Mouse (Mus musculus): ENCODE results near the gene Mylk4. TPM values are rescaled to one million over a fixed set of nuclear protein-coding genes. Genes with fewer than 3 reads are reported as not detected.

The Mylk4 gene
- polyA plus RNA-seq, 1 experiment from 2014 or later: 0.06 TPM

DNA sequence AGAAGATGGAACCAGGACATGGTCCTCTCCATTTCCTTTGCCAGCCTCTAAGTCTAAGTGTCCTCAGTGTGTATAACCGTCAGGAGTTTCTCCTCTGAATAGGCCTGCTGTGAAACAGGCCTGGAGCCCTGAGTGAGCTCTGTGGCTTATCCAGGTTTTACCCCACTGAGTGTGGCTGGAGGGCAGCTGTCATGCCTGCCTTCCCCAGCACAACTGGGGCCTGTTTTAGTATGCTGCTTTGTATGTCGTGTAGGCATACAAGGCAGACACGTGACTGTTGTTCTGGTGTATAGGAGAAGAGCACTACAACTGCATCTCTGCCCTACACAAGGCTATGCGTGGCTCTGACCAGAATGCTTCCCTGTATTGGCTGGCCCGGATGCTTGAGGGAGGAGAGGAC, 36.2 kb upstream of the Mylk4 start:
- no peaks in the 10 kb centered on the region for H3K9me3 ChIP-seq
- 91% methylated on average over 5 of the region's 5 CpGs for WGBS
- no peak overlapping the region for H3K4me2 ChIP-seq (replicated peaks)
- H3K36me3 ChIP-seq: peaks cover 57% of the 10 kb centered on the region
- H3K27ac ChIP-seq (replicated peaks): no peak overlapping the region
- H3K27me3 ChIP-seq: no peaks in the 10 kb centered on the region
- H3K9ac ChIP-seq (replicated peaks): no peak overlapping the region
- no peak for ATAC-seq (replicated peaks)
- H3K4me3 ChIP-seq: no peak overlapping the region
- H3K4me1 ChIP-seq: no peaks in the 10 kb centered on the region

DNA sequence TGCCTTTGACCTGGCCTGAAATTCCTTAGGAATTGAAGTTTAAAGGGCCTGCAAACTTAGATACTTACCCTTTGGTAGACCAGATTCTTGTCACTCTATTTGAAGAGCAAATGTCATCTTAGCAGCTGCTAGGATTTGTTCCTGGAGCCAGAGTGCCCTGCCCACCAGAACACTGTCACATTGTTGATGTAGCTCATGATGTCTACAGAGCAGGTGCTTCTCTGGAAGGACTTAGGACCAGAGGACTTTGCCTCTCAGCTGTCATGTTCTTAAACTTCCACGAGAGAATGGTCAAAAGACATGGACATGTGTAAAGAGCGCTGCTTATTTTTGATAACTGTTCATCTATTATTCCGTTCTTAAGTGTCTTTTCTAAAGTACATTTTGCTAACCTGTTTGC, 35.5 kb upstream of the Mylk4 start:
- no peaks in the 10 kb centered on the region for H3K9me3 ChIP-seq
- no peak for ATAC-seq (replicated peaks)
- no peak overlapping the region for H3K9ac ChIP-seq (replicated peaks)
- no peak overlapping the region for H3K4me3 ChIP-seq
- WGBS: 97% methylated on average over 3 of the region's 3 CpGs
- no peak overlapping the region for H3K4me2 ChIP-seq (replicated peaks)
- peaks cover 60% of the 10 kb centered on the region for H3K36me3 ChIP-seq
- H3K27me3 ChIP-seq: no peaks in the 10 kb centered on the region
- H3K4me1 ChIP-seq: no peaks in the 10 kb centered on the region
- H3K27ac ChIP-seq (replicated peaks): no peak overlapping the region

DNA sequence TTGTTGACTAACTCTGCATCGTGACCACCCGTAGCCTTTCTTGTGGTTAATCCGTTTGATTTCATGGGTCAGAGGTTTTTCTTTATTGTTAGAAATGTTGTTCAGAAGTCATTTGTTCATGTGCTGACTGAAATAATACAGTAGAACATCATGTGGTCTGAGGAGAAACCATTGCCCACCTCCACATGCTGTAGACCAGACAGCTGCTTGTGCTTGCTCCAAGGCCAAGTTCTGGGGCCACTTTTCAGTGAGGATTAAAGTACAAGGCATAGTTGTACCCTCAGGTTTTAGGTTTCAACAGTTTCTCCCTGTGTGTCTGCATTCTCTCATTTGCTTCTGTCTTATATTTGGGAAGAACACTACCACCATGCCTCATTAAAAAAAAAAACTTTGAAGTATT, 23.9 kb upstream of the Mylk4 start:
- Histone ChIP-seq H3K4me3 (no peak overlapping the region), H3K9ac (replicated peaks) (no peak overlapping the region), H3K36me3 (peaks cover 27% of the 10 kb centered on the region), H3K27me3 (no peaks in the 10 kb centered on the region), H3K4me2 (replicated peaks) (no peak overlapping the region), H3K9me3 (no peaks in the 10 kb centered on the region), H3K4me1 (peaks cover 25% of the 10 kb centered on the region), H3K27ac (replicated peaks) (no peak overlapping the region)
- ATAC-seq (replicated peaks): no peak
- WGBS: 59% methylated on average over 3 of the region's 3 CpGs

DNA sequence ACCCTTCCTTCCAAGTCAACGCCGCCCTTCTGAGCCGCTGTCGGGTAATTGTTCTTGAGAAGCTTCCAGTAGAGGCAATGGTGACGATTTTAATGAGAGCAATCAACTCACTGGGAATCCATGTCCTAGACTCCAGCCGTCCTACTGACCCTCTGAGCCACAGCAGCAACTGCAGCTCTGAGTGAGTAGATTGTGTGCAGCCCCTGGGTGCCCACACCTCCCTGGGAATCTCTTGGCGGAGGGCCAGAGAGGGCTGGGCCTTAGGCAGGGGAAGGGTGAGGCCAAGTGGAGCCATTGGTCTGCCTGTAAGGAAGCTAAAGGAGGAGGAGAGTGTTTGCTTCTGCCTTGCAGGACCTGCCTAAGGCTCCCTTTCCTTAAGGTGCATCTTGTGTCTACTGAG, 23.1 kb upstream of the Mylk4 start:
- Histone ChIP-seq H3K4me1 (peaks cover 25% of the 10 kb centered on the region), H3K36me3 (peaks cover 27% of the 10 kb centered on the region), H3K27me3 (no peaks in the 10 kb centered on the region), H3K4me2 (replicated peaks) (no peak overlapping the region), H3K9me3 (no peaks in the 10 kb centered on the region), H3K4me3 (no peak overlapping the region), H3K9ac (replicated peaks) (no peak overlapping the region), H3K27ac (replicated peaks) (no peak overlapping the region)
- ATAC-seq (replicated peaks): no peak
- WGBS: 88% methylated on average over 7 of the region's 7 CpGs

DNA sequence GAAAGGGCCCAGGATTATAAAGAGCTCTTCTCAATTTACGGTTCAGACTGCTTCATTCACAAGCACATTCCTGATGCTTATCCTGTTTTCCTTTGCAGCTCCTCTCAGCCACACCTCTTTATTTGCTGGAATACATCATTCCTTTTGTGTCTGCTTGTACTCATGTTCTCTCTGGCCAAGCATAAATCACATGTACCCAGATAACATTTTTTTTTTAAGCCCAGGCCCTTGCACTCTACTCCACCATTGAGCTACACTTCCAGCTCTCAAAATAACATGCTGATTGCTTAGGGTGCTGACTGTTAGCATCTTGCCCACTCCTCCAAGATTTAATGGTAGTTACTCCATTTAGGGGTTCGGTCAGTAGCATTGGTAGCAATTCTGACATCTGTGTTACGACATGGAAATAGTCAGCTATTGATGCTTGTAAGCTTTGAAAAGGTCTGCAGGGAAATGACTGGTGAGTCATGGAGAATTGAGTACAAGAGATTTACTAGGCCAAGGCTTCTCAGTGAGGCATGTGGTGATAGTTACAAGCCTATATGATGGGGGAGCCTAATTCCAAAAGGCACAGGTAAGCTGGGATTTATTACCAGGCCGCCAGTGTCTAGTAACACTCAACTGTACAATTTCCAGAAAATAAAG, 20.1 kb upstream of the Mylk4 start:
- H3K36me3 ChIP-seq: peaks cover 21% of the 10 kb centered on the region
- H3K9me3 ChIP-seq: no peaks in the 10 kb centered on the region
- ATAC-seq (replicated peaks): no peak
- H3K27ac ChIP-seq (replicated peaks): no peak overlapping the region
- peaks cover 32% of the 10 kb centered on the region for H3K4me1 ChIP-seq
- no peaks in the 10 kb centered on the region for H3K27me3 ChIP-seq
- H3K4me3 ChIP-seq: peak overlapping the region; percentile 64
- peak overlapping the region; percentile 73 for H3K4me2 ChIP-seq (replicated peaks)
- 72% methylated on average over 4 of the region's 4 CpGs for WGBS
- H3K9ac ChIP-seq (replicated peaks): peak overlapping the region; percentile 74

DNA sequence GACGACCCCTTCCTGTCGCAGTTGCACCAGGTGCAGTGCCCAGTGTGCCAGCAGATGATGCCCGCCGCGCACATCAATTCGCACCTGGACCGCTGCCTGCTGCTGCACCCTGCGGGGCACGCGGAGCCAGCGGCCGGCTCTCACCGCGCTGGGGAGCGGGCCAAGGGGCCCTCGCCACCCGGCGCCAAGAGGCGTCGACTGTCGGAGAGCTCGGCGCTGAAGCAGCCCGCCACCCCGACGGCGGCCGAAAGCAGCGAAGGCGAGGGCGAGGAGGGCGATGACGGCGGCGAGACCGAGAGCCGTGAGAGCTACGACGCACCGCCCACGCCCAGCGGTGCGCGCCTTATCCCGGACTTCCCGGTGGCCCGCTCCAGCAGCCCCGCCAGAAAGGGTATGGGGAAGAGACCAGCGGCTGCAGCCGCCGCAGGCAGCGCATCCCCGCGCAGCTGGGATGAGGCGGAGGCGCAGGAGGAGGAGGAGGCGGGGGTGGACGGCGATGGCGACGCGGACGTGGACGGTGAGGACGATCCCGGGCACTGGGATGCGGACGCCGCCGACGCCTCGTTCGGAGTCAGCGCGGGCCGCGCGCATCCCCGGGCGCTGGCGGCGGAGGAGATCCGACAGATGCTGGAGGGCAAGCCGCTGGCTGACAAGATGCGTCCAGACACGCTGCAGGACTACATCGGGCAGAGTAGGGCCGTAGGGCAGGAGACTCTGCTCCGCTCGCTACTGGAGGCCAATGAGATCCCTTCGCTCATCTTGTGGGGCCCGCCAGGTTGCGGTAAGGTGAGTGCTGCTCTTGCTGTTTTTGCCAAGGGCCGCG, 18.7 kb upstream of the Mylk4 start, which contains the start of gene D930007J09Rik:
D930007J09Rik (minus strand) TSS at position 591 of the 823 bp plus-strand sequence.
- Histone ChIP-seq H3K4me3 (peak within 1 kb of the TSS; percentile 64), H3K36me3 (peaks cover 13% of the 10 kb centered on the region), H3K27me3 (no peaks in the 10 kb centered on the region), H3K27ac (replicated peaks) (peak within 1 kb of the TSS; percentile 81), H3K4me1 (peaks cover 32% of the 10 kb centered on the region), H3K9me3 (no peaks in the 10 kb centered on the region), H3K4me2 (replicated peaks) (peak within 1 kb of the TSS; percentile 73), H3K9ac (replicated peaks) (peak within 1 kb of the TSS; percentile 74)
- WGBS: under 1% methylated on average over 95 of the region's 95 CpGs
- ATAC-seq (replicated peaks): peak; percentile 7

DNA sequence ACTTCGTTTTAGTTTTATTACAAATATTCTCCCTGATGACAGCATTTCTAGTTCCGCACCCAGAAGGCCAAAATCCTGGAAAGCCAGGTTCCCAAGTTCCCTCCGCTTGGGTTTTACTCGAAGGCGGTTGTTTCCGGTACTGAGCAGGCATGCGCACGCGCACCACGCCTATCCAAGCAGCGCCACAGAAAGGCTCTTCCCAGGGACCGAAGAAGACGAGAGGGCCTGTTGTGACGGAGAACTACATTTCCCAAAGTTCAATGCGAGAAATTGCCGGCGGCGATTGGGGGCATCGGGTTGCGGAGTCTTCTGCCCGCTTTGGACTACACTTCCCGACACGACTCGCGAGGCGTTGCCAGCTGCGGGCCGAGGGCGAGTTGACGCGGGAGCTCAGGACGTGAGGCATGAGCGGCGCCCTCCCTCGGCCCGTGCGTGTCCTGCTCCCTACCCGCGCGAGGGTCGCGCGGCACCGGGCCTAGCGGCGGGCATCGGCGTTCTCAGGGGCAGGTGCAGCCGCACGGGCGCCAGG, 18.0 kb upstream of the Mylk4 start, which contains the start of gene Wrnip1:
Wrnip1 (plus strand) TSS at position 346 of the 529 bp plus-strand sequence.
- no peaks in the 10 kb centered on the region for H3K27me3 ChIP-seq
- peak within 1 kb of the TSS; percentile 81 for H3K27ac ChIP-seq (replicated peaks)
- peaks cover 8% of the 10 kb centered on the region for H3K36me3 ChIP-seq
- H3K4me3 ChIP-seq: peak within 1 kb of the TSS; percentile 64
- peak within 1 kb of the TSS; percentile 73 for H3K4me2 ChIP-seq (replicated peaks)
- under 1% methylated on average over 51 of the region's 51 CpGs for WGBS
- ATAC-seq (replicated peaks): peak; percentile 98
- H3K9ac ChIP-seq (replicated peaks): peak within 1 kb of the TSS; percentile 74
- peaks cover 32% of the 10 kb centered on the region for H3K4me1 ChIP-seq
- no peaks in the 10 kb centered on the region for H3K9me3 ChIP-seq

DNA sequence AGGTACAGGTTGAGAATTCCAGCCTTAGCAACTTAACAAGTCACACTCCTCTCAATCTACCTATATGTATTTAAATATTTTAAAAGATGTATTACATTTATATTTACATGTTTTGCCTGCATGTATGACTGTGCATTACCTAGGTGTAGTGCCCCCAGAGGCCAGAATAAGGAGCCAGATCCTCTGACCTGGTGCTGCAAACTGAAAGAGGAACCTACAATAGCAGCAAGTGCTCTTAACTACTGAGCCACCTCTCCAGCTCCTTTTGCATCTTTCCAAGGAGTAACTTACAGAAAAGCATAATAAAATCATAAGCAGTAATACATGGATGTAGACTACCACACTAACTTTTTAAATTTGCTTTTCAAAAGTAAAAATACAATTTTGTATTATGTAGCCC, 17.1 kb upstream of the Mylk4 start:
- no peaks in the 10 kb centered on the region for H3K36me3 ChIP-seq
- no peaks in the 10 kb centered on the region for H3K9me3 ChIP-seq
- H3K27me3 ChIP-seq: no peaks in the 10 kb centered on the region
- H3K4me2 ChIP-seq (replicated peaks): no peak overlapping the region
- H3K4me1 ChIP-seq: peaks cover 32% of the 10 kb centered on the region
- no peak overlapping the region for H3K4me3 ChIP-seq
- peak overlapping the region; percentile 18; the same call in 1 of the 2 replicates for H3K9ac ChIP-seq (replicated peaks)
- ATAC-seq (replicated peaks): no peak
- no peak overlapping the region for H3K27ac ChIP-seq (replicated peaks)

DNA sequence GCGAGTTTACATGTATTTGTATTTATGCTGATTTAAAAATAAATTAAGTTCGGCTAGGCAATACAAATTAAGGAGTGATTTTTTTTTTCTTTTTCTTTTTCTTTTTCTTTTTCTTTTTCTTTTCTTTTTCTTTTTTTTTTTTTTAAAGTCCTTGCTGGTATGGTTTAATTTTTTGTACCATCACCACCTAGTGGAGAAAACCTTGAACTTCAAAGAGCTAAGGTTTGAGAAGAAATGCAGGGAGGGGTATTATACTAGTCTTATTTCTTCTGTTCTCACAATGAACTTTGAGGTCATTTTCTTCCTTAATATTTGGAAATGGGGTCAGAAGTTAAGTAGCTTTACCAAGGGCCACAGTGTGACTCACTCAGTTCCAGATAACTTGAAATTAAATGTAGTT, 15.4 kb upstream of the Mylk4 start:
- Histone ChIP-seq H3K27me3 (no peaks in the 10 kb centered on the region), H3K27ac (replicated peaks) (no peak overlapping the region), H3K9ac (replicated peaks) (no peak overlapping the region), H3K4me3 (no peak overlapping the region), H3K9me3 (no peaks in the 10 kb centered on the region), H3K4me1 (peaks cover 21% of the 10 kb centered on the region), H3K4me2 (replicated peaks) (no peak overlapping the region), H3K36me3 (no peaks in the 10 kb centered on the region)
- 75% methylated on average over 2 of the region's 2 CpGs for WGBS
- no peak for ATAC-seq (replicated peaks)

DNA sequence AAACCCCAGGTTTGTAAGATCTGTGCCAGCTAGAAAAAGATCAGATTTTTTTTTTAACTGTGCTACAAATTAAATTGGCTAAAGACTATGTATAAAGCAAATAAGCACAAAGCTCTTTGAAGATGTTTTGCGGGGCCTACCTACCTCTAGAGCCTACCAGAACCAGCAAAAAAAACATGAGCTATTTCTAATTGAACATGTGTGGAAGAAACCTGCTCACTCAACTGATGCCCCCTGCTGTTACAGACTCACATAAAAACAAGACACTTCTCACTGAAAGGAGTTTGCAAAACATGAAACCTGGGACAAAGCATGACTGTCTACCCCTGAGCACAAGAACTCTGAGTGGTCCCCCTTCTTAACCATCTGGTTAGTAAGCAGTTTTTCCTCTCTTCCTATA, 13.3 kb upstream of the Mylk4 start:
- Histone ChIP-seq H3K4me3 (no peak overlapping the region), H3K4me2 (replicated peaks) (no peak overlapping the region), H3K27me3 (no peaks in the 10 kb centered on the region), H3K27ac (replicated peaks) (no peak overlapping the region), H3K9me3 (no peaks in the 10 kb centered on the region), H3K36me3 (no peaks in the 10 kb centered on the region), H3K9ac (replicated peaks) (no peak overlapping the region), H3K4me1 (peaks cover 7% of the 10 kb centered on the region)
- ATAC-seq (replicated peaks): no peak
- 85% methylated on average over 1 of the region's 1 CpGs for WGBS

DNA sequence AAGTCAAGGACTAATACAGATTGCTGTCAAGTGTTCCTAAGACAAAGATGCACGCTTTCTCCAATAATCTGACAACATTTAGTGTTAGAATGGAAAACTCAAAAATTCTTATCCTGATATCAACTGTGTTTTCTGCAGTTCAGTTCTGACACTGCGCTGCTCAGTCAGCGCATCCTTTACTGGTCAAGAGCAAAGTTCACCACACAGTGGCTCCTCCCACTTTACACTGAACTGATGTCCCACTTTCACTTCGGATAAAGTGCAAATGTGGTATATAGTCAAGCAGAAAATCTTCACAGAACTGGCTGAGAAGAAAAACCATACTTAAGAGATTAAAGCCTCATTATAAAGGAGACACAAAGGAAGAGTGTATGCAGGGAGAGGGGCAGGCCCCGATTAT, 11.4 kb upstream of the Mylk4 start:
- ATAC-seq (replicated peaks): no peak
- Histone ChIP-seq H3K4me2 (replicated peaks) (no peak overlapping the region), H3K27ac (replicated peaks) (no peak overlapping the region), H3K9ac (replicated peaks) (no peak overlapping the region), H3K36me3 (no peaks in the 10 kb centered on the region), H3K27me3 (no peaks in the 10 kb centered on the region), H3K4me3 (no peak overlapping the region), H3K9me3 (no peaks in the 10 kb centered on the region), H3K4me1 (no peaks in the 10 kb centered on the region)
- WGBS: 84% methylated on average over 5 of the region's 5 CpGs

DNA sequence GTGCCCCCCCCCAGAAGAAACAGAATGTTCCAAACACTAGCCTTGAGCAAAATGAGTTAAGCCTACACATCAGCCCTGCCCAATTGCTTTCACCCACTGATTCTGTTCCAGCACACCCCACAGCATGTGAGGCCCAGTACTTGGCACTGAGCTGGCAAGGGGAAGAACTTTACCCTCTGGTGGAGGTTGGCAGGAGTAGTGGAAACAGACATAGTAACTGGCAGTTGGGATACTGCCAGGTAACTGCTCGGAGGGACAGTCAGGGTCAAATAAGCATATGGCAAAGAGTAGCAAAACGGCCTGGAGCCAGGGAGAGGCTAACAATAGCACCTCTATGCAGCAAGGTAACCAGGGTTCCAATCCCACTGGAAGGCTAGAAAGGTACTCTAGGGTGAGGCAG, 10.9 kb upstream of the Mylk4 start:
- no peak for ATAC-seq (replicated peaks)
- no peak overlapping the region for H3K4me2 ChIP-seq (replicated peaks)
- no peaks in the 10 kb centered on the region for H3K4me1 ChIP-seq
- H3K9me3 ChIP-seq: no peaks in the 10 kb centered on the region
- no peak overlapping the region for H3K4me3 ChIP-seq
- WGBS: 45% methylated on average over 2 of the region's 2 CpGs
- H3K27ac ChIP-seq (replicated peaks): no peak overlapping the region
- H3K36me3 ChIP-seq: no peaks in the 10 kb centered on the region
- H3K27me3 ChIP-seq: no peaks in the 10 kb centered on the region
- no peak overlapping the region for H3K9ac ChIP-seq (replicated peaks)
